Mouse (Mus musculus) layer of hippocampus, postnatal 14 days (tissue): ENCODE measurements around the gene Birc2. TPM values are rescaled to one million over a fixed set of nuclear protein-coding genes. Genes with fewer than 3 reads are reported as not detected.

Experiments
- microRNA-seq, 2 experiments: library from miRNA; unstranded; fragments of <30 nt; microRNA quantifications; one replicate each; pipeline ENCODE4 v1.2.0; 2021
- total RNA-seq, 2 experiments: library from RNA; stranded (reverse); gene quantifications; 2 replicates each; pipeline ENCODE4 v1.2.3; 2021

Gene Birc2
- total RNA-seq, 2 experiments from 2014 or later: 34.9 to 35.4 TPM

Small RNA genes within 50 kb of the gene (microRNA-seq; reads per million reads assigned to microRNA genes)
- gene Mir5618: 0 reads per million in 2 experiments

Other genes with a start within 250 kb of the Birc2 start
- gene Mmp20, start 208.8 kb downstream of the Birc2 start, total RNA-seq: not detected
- not detected for gene Mmp7, start 145.0 kb downstream of the Birc2 start, total RNA-seq
- gene Tmem123, start 73.0 kb downstream of the Birc2 start, total RNA-seq: 10 to 100 TPM; 12.3 to 14.7 TPM
- 1 to 10 TPM; 3.7 to 4.2 TPM for gene Birc3, start 36.1 kb upstream of the Birc2 start, total RNA-seq
- gene Yap1, start 167.5 kb upstream of the Birc2 start, total RNA-seq: 10 to 100 TPM; 15.9 to 16.9 TPM
- 1 to 10 TPM; 9.1 to 9.4 TPM for gene Cfap300, start 205.8 kb upstream of the Birc2 start, total RNA-seq